Mouse (Mus musculus) midbrain, embryonic 11.5 days (tissue): ENCODE results near the gene Krt83. TPM values are rescaled to one million over a fixed set of nuclear protein-coding genes. Genes with fewer than 3 reads are reported as not detected.

Experiments used
- ATAC-seq: fragments of 200-750 bp; cut with Nextera tagmentation; 2 replicates; pipeline ENCODE4 v1.8.0; 2017; ENCODE audit warnings: moderate TSS enrichment, moderate library complexity; ENCODE audit not compliant: low FRiP score
- DNase-seq: peaks from one replicate; pipeline ENCODE4 v3.0.0; 2015; ENCODE audit warnings: low spot score; ENCODE audit errors: missing footprints
- H3K27ac ChIP-seq: fragments of 300-500 bp; sonication (generic); 2 replicates; pipeline ENCODE4 v1.5.1; 2014; ENCODE audit warnings: low read depth, low read length
- H3K27me3 ChIP-seq: fragments of 300-500 bp; sonication (generic); 2 replicates; pipeline ENCODE4 v1.6.1; 2014; ENCODE audit warnings: mild to moderate bottlenecking, low read length, moderate library complexity, mixed read lengths; ENCODE audit not compliant: control insufficient read depth, insufficient read depth
- H3K36me3 ChIP-seq: fragments of 300-500 bp; sonication (generic); 2 replicates; pipeline ENCODE4 v1.6.1; 2014; ENCODE audit warnings: mild to moderate bottlenecking, low read length, moderate library complexity, mixed read lengths; ENCODE audit not compliant: control insufficient read depth, insufficient read depth
- H3K4me1 ChIP-seq: fragments of 300-500 bp; sonication (generic); 2 replicates; pipeline ENCODE4 v1.6.1; 2014; ENCODE audit warnings: low read length; ENCODE audit not compliant: control insufficient read depth, insufficient read depth
- H3K4me2 ChIP-seq: fragments of 300-500 bp; sonication (generic); 2 replicates; pipeline ENCODE4 v1.6.1; 2014; ENCODE audit warnings: mild to moderate bottlenecking, moderate library complexity
- H3K4me3 ChIP-seq: fragments of 300-500 bp; sonication (generic); 2 replicates; pipeline ENCODE4 v1.5.1; 2014; ENCODE audit warnings: low read depth, low read length
- H3K9ac ChIP-seq: fragments of 300-500 bp; sonication (generic); 2 replicates; pipeline ENCODE4 v1.6.1; 2014; ENCODE audit warnings: low read length
- H3K9me3 ChIP-seq: fragments of 300-500 bp; sonication (generic); 2 replicates; pipeline ENCODE4 v1.6.1; 2016; ENCODE audit warnings: low read length; ENCODE audit not compliant: control insufficient read depth
- WGBS: fragments of 180-500 bp; shearing (Covaris S2); extraction: QIAGEN DNeasy Blood & Tissue Kit; methylation state at CpG from one replicate; pipeline ENCODE4 v1.1.7; 2014; 5-methylcytosine and 5-hydroxymethylcytosine counted together
- polyA plus RNA-seq: library from polyadenylated mRNA; unstranded; fragments of >200 nt; fragmentation: Nextera tagmentation; extraction: Ambion mirVana; gene quantifications from 2 replicates; pipeline ENCODE4 v1.2.1, GENCODE M21; 2014

The Krt83 gene
- polyA plus RNA-seq, 1 experiment from 2014 or later, result not detected

- WGBS, result 60% methylated on average over 14 of the region's 14 CpGs
- no peak overlapping the region for H3K9ac ChIP-seq
These were observed 15.8 kb upstream of the Krt83 start for GRCm38 (mm10) chr15:101506896-101507758.

GRCm38 (mm10) chr15:101497181-101497580 lies 5.9 kb upstream of the Krt83 start:
- Histone ChIP-seq H3K36me3 (no peaks in the 10 kb centered on the region), H3K27me3 (no peaks in the 10 kb centered on the region), H3K9ac (no peak overlapping the region), H3K4me3 (no peak overlapping the region), H3K4me2 (no peak overlapping the region), H3K4me1 (no peaks in the 10 kb centered on the region), H3K27ac (no peak overlapping the region), H3K9me3 (no peaks in the 10 kb centered on the region)
- 77% methylated on average over 2 of the region's 2 CpGs for WGBS
- DNase-seq (peak; percentile 85), ATAC-seq (no peak)

More at GRCm38 (mm10) chr15:101506896-101507758, 15.8 kb upstream of the Krt83 start:
- DNase-seq (peak; percentile 37), ATAC-seq (no peak)
- Histone ChIP-seq H3K36me3 (no peaks in the 10 kb centered on the region), H3K4me1 (no peaks in the 10 kb centered on the region), H3K27me3 (no peaks in the 10 kb centered on the region), H3K4me3 (no peak overlapping the region), H3K4me2 (no peak overlapping the region), H3K9me3 (no peaks in the 10 kb centered on the region), H3K27ac (no peak overlapping the region)

GRCm38 (mm10) chr15:101495266-101495665 lies 4.0 kb upstream of the Krt83 start:
- no peaks in the 10 kb centered on the region for H3K27me3 ChIP-seq
- no peaks in the 10 kb centered on the region for H3K9me3 ChIP-seq
- H3K36me3 ChIP-seq, result no peaks in the 10 kb centered on the region
- H3K4me3 ChIP-seq, result no peak overlapping the region
- DNase-seq, result peak; percentile 44
- no peaks in the 10 kb centered on the region for H3K4me1 ChIP-seq
- no peak for ATAC-seq
- H3K9ac ChIP-seq, result no peak overlapping the region
- no peak overlapping the region for H3K27ac ChIP-seq
- no peak overlapping the region for H3K4me2 ChIP-seq
- 89% methylated on average over 8 of the region's 8 CpGs for WGBS

GRCm38 (mm10) chr15:101494203-101494602 lies 2.9 kb upstream of the Krt83 start:
- DNase-seq (peak; percentile 21), ATAC-seq (no peak)
- H3K9ac ChIP-seq, result no peak overlapping the region
- H3K4me2 ChIP-seq, result no peak overlapping the region
- H3K4me1 ChIP-seq, result no peaks in the 10 kb centered on the region
- WGBS, result 58% methylated on average over 1 of the region's 1 CpGs
- H3K4me3 ChIP-seq, result no peak overlapping the region
- H3K36me3 ChIP-seq, result no peaks in the 10 kb centered on the region
- H3K9me3 ChIP-seq, result no peaks in the 10 kb centered on the region
- no peaks in the 10 kb centered on the region for H3K27me3 ChIP-seq
- no peak overlapping the region for H3K27ac ChIP-seq

- ATAC-seq (no peak), DNase-seq (peak; percentile 21)
- H3K9ac ChIP-seq, result no peak overlapping the region
- H3K4me3 ChIP-seq, result no peak overlapping the region
- no peaks in the 10 kb centered on the region for H3K9me3 ChIP-seq
- H3K27ac ChIP-seq, result no peak overlapping the region
- WGBS, result 94% methylated on average over 6 of the region's 6 CpGs
- no peaks in the 10 kb centered on the region for H3K4me1 ChIP-seq
- H3K27me3 ChIP-seq, result no peaks in the 10 kb centered on the region
- no peaks in the 10 kb centered on the region for H3K36me3 ChIP-seq
- no peak overlapping the region for H3K4me2 ChIP-seq
These were observed 2.4 kb upstream of the Krt83 start for GRCm38 (mm10) chr15:101493713-101494112.

GRCm38 (mm10) chr15:101492718-101493117 lies 1.4 kb upstream of the Krt83 start:
- Histone ChIP-seq H3K4me1 (no peaks in the 10 kb centered on the region), H3K9ac (no peak overlapping the region), H3K9me3 (no peaks in the 10 kb centered on the region), H3K4me3 (no peak overlapping the region), H3K27me3 (no peaks in the 10 kb centered on the region), H3K27ac (no peak overlapping the region), H3K4me2 (no peak overlapping the region), H3K36me3 (no peaks in the 10 kb centered on the region)
- DNase-seq, result peak; percentile 77
- WGBS, result 84% methylated on average over 8 of the region's 8 CpGs
- ATAC-seq, result no peak

- DNase-seq (peak; percentile 44), ATAC-seq (no peak)
- no peak overlapping the region for H3K4me3 ChIP-seq
- no peaks in the 10 kb centered on the region for H3K4me1 ChIP-seq
- H3K9me3 ChIP-seq, result no peaks in the 10 kb centered on the region
- 86% methylated on average over 11 of the region's 11 CpGs for WGBS
- no peak overlapping the region for H3K4me2 ChIP-seq
- H3K9ac ChIP-seq, result no peak overlapping the region
- no peaks in the 10 kb centered on the region for H3K36me3 ChIP-seq
- H3K27me3 ChIP-seq, result no peaks in the 10 kb centered on the region
- H3K27ac ChIP-seq, result no peak overlapping the region
These were observed 5.2 kb downstream of the Krt83 start for GRCm38 (mm10) chr15:101485911-101486635.

- Histone ChIP-seq H3K4me1 (no peaks in the 10 kb centered on the region), H3K4me3 (no peak overlapping the region), H3K27me3 (no peaks in the 10 kb centered on the region), H3K4me2 (no peak overlapping the region), H3K9me3 (no peaks in the 10 kb centered on the region), H3K9ac (no peak overlapping the region), H3K36me3 (no peaks in the 10 kb centered on the region), H3K27ac (no peak overlapping the region)
- ATAC-seq (no peak), DNase-seq (peak; percentile 49)
- 93% methylated on average over 1 of the region's 1 CpGs for WGBS
These were observed 6.4 kb downstream of the Krt83 start for GRCm38 (mm10) chr15:101484939-101485338.

GRCm38 (mm10) chr15:101483646-101484045 lies 7.7 kb downstream of the Krt83 start:
- H3K9ac ChIP-seq, result no peak overlapping the region
- H3K4me1 ChIP-seq, result peaks cover 5% of the 10 kb centered on the region
- H3K27me3 ChIP-seq, result peaks cover under 1% of the 10 kb centered on the region; the same call in 1 of the 2 replicates
- no peaks in the 10 kb centered on the region for H3K36me3 ChIP-seq
- H3K4me3 ChIP-seq, result no peak overlapping the region
- H3K4me2 ChIP-seq, result no peak overlapping the region
- no peak for ATAC-seq
- DNase-seq, result peak; percentile 76
- H3K9me3 ChIP-seq, result no peaks in the 10 kb centered on the region
- WGBS, result 65% methylated on average over 1 of the region's 1 CpGs
- no peak overlapping the region for H3K27ac ChIP-seq
